Mouse (Mus musculus): ENCODE data around the gene Mid2.
"Not testable (repeated sequence)": the region's sequence is repeated elsewhere in the genome, so short reads cannot be mapped to it uniquely, and the experiment has no call there.

Mid2 gene

GRCm38 (mm10) chrX:140664479-140665241, at the start of gene Mid2:
Mid2 (plus strand) TSS chrX:140664599.
- no peak for DNase-seq (ENCODE audit: low read depth, low spot score)

DNA sequence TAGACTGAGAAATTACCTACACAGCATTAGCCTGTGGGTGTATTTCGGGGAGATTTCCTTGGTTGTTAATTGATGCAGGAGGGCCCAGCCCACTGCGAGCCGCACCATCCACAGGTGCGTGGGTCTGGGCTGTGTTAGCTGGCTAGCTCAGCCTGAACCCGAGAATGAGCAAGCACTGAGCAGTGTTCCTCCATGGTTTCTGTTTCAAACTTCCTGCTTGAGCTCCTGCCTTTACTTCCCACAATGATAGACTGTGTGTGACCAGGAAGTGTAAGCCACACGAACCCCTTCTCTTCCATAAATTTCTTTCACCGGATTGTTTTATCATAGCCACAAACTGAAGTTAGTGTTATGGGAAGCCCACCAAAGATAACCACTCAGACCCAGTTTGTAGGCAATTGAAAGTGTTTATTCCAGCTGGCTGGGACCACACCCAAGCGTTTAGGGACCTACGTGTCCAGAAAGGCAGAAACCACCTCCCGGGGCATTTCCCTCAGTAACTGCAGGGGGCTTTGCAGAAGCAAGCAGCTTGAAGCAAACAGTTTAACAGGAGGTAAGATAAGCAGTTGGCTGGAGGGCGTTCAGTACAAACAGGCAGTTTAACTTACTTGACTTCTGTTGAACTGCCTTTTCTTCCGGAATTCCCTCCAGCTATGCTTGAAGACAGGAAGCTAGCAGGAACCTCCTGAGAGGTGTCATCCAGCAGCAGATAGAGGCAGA, 39.4 kb upstream of the Mid2 start:
- DNase-seq (ENCODE audit: low read depth, low spot score), result no peak

DNA sequence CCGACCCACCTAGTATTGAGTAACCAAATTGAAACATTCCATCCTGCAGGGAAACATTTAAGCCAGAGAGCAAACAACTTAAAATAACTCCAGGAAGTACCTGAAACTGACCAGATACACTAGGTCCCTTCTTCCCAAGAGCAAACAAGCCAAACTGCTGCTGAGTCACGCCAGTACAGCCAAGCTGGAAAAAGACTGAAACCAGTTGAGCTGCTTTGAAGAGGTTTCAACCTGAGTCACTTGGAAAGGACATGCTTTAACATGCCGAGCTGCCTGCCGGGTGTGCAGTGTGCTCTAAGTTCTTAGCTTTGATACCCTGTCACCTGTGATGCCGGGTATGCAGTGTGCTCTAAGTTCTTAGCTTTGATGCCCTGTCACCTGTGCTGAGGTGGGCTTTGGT, 26.4 kb upstream of the Mid2 start:
- DNase-seq (ENCODE audit: low read depth, low spot score), result no peak

DNA sequence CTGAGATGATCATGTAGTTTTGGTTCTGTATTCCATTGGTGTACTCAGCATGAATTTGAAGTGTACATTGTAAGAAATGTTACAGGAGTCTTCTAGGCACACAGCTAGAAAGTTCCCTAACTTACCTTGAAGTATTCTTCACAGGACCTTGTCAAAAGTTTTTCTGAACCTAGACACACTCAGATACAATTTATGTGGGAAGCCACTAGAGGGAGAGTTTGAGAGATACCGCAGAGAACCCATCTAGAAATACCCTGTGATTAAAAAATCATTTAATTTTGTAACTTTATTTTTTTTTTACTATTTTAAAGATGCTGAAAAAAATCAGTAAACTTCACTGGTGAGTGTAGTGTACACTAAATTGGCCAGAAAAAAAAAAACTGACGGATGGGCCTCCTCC, 24.8 kb upstream of the Mid2 start:
- no peak for DNase-seq (ENCODE audit: low read depth, low spot score)

DNA sequence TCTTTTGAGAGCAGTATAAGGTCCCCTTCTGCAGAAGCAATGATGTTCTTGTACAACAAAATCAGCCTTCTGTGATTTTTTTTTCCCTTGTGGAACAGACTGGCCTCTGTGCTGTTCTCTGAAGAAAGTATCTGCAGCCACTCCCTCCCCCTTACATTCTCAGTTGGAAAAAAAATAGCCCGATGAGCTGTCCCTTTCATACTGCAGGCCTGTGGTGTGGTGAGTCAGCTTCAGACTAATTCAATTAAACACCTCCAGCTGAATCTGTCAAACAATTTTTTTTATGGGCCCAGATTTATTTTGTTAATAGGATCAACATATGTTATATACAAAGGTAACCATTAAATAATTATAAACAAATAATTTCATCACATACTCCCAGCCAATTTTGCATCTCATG, 3.7 kb upstream of the Mid2 start:
- DNase-seq (ENCODE audit: low read depth, low spot score), result no peak

- no peak for DNase-seq (ENCODE audit: low read depth, low spot score)
Observed at GRCm38 (mm10) chrX:140663516-140663915, 883 bp upstream of the Mid2 start.

GRCm38 (mm10) chrX:140665242-140665810, 927 bp downstream of the Mid2 start:
- no peak for DNase-seq (ENCODE audit: low read depth, low spot score)

DNA sequence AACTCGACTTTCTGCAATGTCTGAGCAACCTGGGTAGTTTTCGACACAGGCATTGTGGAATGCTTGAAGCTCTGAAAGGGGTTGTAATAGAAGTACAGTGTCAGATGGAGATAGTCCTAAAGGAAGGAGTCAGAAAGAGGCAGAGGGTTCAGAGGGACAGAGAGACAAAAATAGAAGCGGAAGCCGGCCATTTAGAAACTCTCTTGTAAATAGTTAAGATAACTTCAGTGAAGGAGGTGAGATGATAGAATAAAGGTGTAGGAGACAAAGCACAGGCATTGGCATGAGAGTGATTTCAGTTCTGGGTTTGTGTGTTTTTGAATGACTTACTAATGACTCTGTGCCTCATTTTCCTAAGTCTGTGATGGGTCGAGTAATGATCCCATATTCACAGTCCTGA, 11.0 kb downstream of the Mid2 start:
- no peak for DNase-seq (ENCODE audit: low read depth, low spot score)

GRCm38 (mm10) chrX:140688335-140688734, 23.9 kb downstream of the Mid2 start:
- DNase-seq (ENCODE audit: low read depth, low spot score), result no peak

DNA sequence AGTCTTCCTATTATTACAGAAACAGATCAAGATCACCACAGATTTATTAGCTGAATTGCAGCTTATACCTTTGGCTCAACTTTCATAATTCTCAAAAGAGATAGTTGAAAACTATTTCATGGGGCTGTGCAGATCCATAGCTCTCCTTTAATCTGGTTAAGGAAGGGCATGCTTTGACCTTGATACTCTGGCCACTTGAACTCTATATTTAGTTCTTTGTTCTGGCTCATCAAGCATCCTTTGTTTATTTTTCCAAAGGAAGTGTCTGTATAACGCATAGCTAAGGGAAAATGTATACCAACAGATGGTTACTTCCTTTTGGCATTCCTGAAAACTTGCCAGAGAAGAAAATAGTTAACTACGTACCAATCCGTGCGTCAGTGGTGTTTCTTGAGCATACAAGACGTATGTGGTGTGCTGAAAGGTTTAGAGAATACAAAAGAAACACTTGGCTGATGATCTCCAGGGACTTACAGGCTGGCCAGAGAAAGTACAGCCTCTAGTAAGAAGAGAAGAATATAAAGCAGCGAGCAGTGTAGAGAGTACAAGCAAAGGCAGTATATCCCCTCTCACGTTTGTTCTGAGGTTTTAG, 33.6 kb downstream of the Mid2 start:
- not testable (repeated sequence) for DNase-seq (ENCODE audit: low read depth, low spot score)

- DNase-seq (ENCODE audit: low read depth, low spot score), result no peak
Observed at GRCm38 (mm10) chrX:140703224-140703623, 38.8 kb downstream of the Mid2 start.

GRCm38 (mm10) chrX:140706077-140706476, 41.7 kb downstream of the Mid2 start:
- no peak for DNase-seq (ENCODE audit: low read depth, low spot score)

GRCm38 (mm10) chrX:140722400-140722799, 58.0 kb downstream of the Mid2 start:
- no peak for DNase-seq (ENCODE audit: low read depth, low spot score)

- DNase-seq (ENCODE audit: low read depth, low spot score), result no peak
Observed at GRCm38 (mm10) chrX:140738986-140739385, 74.6 kb downstream of the Mid2 start.

GRCm38 (mm10) chrX:140743213-140743612, 78.8 kb downstream of the Mid2 start:
- no peak for DNase-seq (ENCODE audit: low read depth, low spot score)

GRCm38 (mm10) chrX:140769794-140770193, 105.4 kb downstream of the Mid2 start:
- DNase-seq (ENCODE audit: low read depth, low spot score), result no peak

- DNase-seq (ENCODE audit: low read depth, low spot score), result no peak
Observed at GRCm38 (mm10) chrX:140805340-140805739, 140.9 kb downstream of the Mid2 start.

DNA sequence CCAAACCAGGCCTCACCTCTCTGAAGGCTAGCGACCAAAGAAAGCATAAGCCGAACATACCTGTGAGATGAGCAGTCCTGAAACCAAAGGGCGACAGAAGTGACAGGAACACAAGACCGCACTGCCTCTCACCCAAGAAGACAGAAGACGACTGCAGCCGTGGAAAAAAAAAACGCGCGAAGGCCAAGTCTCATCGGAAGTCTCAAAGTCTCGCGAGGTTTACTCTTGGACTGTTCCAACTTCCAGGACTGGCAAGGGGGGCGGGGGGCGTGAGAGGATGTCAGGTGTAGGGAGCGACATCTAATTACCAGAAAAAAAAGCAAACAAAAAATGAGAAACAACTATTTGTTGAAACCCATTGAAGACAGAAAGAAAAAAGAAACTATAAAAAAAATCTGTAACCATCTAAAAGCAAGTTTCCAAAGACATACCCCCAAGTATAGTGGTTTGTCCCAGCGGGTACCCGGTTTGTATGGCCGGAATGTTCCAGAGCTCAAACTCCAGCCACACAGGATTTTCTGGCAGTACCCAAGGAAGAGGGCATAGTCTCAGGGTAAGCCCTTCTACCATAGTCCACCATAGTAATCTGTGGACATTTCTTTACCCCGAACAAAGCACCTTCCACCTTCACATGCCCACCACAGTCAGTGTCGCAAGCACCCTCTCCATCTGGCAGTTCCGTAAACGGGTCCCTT, 149.1 kb downstream of the Mid2 start, which contains the start of gene Tex13b:
Gene Tex13b, minus strand, starts transcription at position 122 of the 695 bp plus-strand sequence.
- no peak for DNase-seq (ENCODE audit: low read depth, low spot score)

Data from brain, embryonic 18.5 days (tissue).